Mouse (Mus musculus) bone marrow macrophage, adult 2 months (primary cell): ENCODE measurements around the gene Pacs1.

Experiments used
- CTCF ChIP-seq: IDR thresholded peaks from 2 replicates; pipeline ENCODE4 v1.5.1; 2012; ENCODE audit warnings: low read depth, mild to moderate bottlenecking, low read length, moderate library complexity
- POLR2A ChIP-seq: IDR thresholded peaks from 2 replicates; pipeline ENCODE4 v1.6.1; 2012; ENCODE audit warnings: mild to moderate bottlenecking, low read depth, low read length, borderline replicate concordance

DNA sequence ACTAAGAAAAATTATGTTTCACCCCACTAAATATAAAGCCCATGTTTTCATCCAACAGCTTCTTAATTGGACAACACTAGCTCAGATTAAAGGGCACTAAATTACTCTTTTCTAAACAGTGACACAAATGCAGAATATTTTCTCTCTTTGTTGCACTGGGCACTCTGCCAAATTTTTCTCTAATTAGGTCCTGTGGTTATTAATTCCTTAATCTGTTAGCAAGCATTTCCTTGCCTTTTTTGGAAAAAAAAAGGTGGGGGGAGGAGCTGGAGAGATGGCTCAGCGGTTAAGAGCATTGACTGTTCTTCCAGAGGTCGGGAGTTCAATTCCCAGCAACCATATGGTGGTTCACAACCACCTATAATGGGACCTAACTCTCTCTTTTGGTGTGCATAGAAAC lies 91.0 kb downstream of the Pacs1 start:
- TF ChIP-seq CTCF (no peak), POLR2A (no peak)
